Mouse (Mus musculus) heart, postnatal 10 days (tissue): ENCODE data around the gene Vezt. TPM values are rescaled to one million over a fixed set of nuclear protein-coding genes. Genes with fewer than 3 reads are reported as not detected.

Experiments
- microRNA-seq, 2 experiments: library from miRNA; unstranded; fragments of <30 nt; microRNA quantifications; one replicate each; pipeline ENCODE4 v1.2.0; 2022
- total RNA-seq, 2 experiments: library from RNA; stranded (reverse); gene quantifications; 2 replicates each; pipeline ENCODE4 v1.2.3; 2021

The Vezt gene
- total RNA-seq, 2 experiments from 2014 or later: 37.9 to 40.2 TPM

Small RNA genes lying within 50 kb of the gene (microRNA-seq; reads per million reads assigned to microRNA genes)
- 45.0 to 48.0 reads per million in 2 experiments for gene Mir331

Other genes with a start within 250 kb of the Vezt start
- gene Usp44, start 204.3 kb downstream of the Vezt start, total RNA-seq: not detected
- 100 to 1,000 TPM; 150 to 156 TPM for gene Metap2, start 138.7 kb downstream of the Vezt start, total RNA-seq
- 1 to 10 TPM; 5.9 to 6.0 TPM for gene Fgd6, start 184 bp upstream of the Vezt start, total RNA-seq
- gene Nr2c1, start 112.2 kb upstream of the Vezt start, total RNA-seq: 10 to 100 TPM; 10.3 to 10.4 TPM
- 100 to 1,000 TPM; 627 to 629 TPM for gene Ndufa12, start 162.9 kb upstream of the Vezt start, total RNA-seq